Mouse (Mus musculus) ES-E14 (cell line): ENCODE results near the gene Notch2.

ENCODE experiments used
- CHD2 ChIP-seq: IDR thresholded peaks from 2 replicates; pipeline ENCODE4 v1.6.1; 2014; ENCODE audit warnings: mild to moderate bottlenecking, low read depth, low read length, inconsistent platforms
- MAFK ChIP-seq: IDR thresholded peaks from 2 replicates; pipeline ENCODE4 v1.6.1; 2014; ENCODE audit warnings: mild to moderate bottlenecking, low read depth, low read length, inconsistent platforms; ENCODE audit not compliant: insufficient read depth
- ZC3H11A ChIP-seq: IDR thresholded peaks from 2 replicates; pipeline ENCODE4 v1.6.1; 2012; ENCODE audit warnings: low read depth, mild to moderate bottlenecking, inconsistent platforms, low read length, borderline replicate concordance

- TF ChIP-seq CHD2 (no peak), MAFK (no peak), ZC3H11A (no peak)
These were observed 71.5 kb downstream of the Notch2 start for GRCm38 (mm10) chr3:98084870-98085269.
